Mouse (Mus musculus): ENCODE data around the gene Bpifb1.

- TF ChIP-seq CTCF (IDR thresholded peaks at IDR 0.05; ENCODE audit: low read depth, low read length) (no peak), POLR2A (IDR thresholded peaks at IDR 0.05; ENCODE audit: extremely low read depth, insufficient read depth, low read length) (no peak)
Measured at GRCm38 (mm10) chr2:154189877-154190434, 662 bp upstream of the Bpifb1 start.
